8 mouse cellular contexts compared by ENCODE assay signal in the genomic region with DNA sequence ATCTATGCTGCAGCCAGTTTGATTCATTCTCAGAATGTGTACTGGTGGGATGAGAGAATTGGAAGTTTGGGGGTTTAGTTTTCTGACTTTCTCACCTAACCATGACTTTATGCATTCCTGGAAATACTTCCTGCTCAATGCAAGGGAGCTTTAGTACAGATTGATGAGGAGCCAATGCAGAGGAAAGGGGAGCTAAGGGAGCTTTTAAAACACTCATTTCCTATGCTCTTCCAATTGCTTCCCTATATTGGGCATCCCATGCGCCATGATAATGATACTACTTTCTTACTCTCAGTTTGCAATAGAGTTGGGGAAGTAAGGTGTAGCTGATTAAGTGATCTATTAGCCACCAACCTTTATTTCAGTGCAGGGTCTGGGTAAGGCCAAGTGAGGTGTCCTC. TPM values are rescaled to one million over a fixed set of nuclear protein-coding genes. Genes with fewer than 3 reads are reported as not detected.
DNase-seq lines count a peak whose midpoint lies in the region; ATAC-seq and TF ChIP-seq lines count a peak whose summit lies in the region.

No protein-coding gene starts in this region.

- WGBS in lung, adult 2 months: 52% methylated on average over 1 of the region's 1 CpGs
- WGBS in limb, embryonic 10.5 days: 69% methylated on average over 1 of the region's 1 CpGs
- WGBS in neural tube, embryonic 14.5 days: 61% methylated on average over 1 of the region's 1 CpGs

- peak overlapping the region; percentile 54 for H3K9ac ChIP-seq in neural tube, embryonic 14.5 days (replicated peaks; ENCODE audit: low read depth, low read length)

- H3K27ac ChIP-seq in embryonic fibroblast, embryonic 13.5 days (ENCODE audit: insufficient read depth, low read length): 0 out of 2 replicates have a peak overlapping the region, but pooled peaks have one; percentile 5
- peak overlapping the region; percentile 97 for H3K27ac ChIP-seq in limb, embryonic 10.5 days
- no peak overlapping the region; the same call in 1 of the 2 replicates for H3K27ac ChIP-seq in neural tube, embryonic 14.5 days (ENCODE audit: low read depth, low read length)

- no peaks in the 10 kb centered on the region for H3K27me3 ChIP-seq in limb, embryonic 10.5 days (ENCODE audit: low read depth, poor library complexity, severe bottlenecking)
- no peaks in the 10 kb centered on the region for H3K27me3 ChIP-seq in neural tube, embryonic 14.5 days (ENCODE audit: control insufficient read depth, insufficient read depth, low read length)

- H3K4me2 ChIP-seq in neural tube, embryonic 14.5 days (ENCODE audit: low read depth, low read length): peak overlapping the region; percentile 56

- no peaks in the 10 kb centered on the region for H3K4me1 ChIP-seq in lung, adult 2 months (ENCODE audit: control insufficient read depth, insufficient read depth, low read length)
- peaks cover 5% of the 10 kb centered on the region; the same call in 1 of the 2 replicates for H3K4me1 ChIP-seq in embryonic fibroblast, embryonic 13.5 days (ENCODE audit: control insufficient read depth, insufficient read depth, low read length)
- peaks cover 9% of the 10 kb centered on the region for H3K4me1 ChIP-seq in limb, embryonic 10.5 days
- peaks cover 7% of the 10 kb centered on the region; the same call in 1 of the 2 replicates for H3K4me1 ChIP-seq in neural tube, embryonic 14.5 days (ENCODE audit: control insufficient read depth, insufficient read depth, low read length)

- no peak for TF ChIP-seq CTCF in lung, adult 2 months (IDR thresholded peaks at IDR 0.05; ENCODE audit: insufficient read depth, low read length)
- TF ChIP-seq CTCF in embryonic fibroblast, embryonic 13.5 days (IDR thresholded peaks at IDR 0.05; ENCODE audit: borderline replicate concordance, insufficient read depth, low read length): no peak

- no peaks in the 10 kb centered on the region for H3K9me3 ChIP-seq in limb, embryonic 10.5 days (replicated peaks)
- no peaks in the 10 kb centered on the region for H3K9me3 ChIP-seq in neural tube, embryonic 14.5 days (ENCODE audit: control insufficient read depth, low read length)

- ATAC-seq in neural tube, embryonic 14.5 days (ENCODE audit: low read depth): peak; percentile 40

- 0 out of 2 replicates have a peak, but pooled peaks cover 3% of the 10 kb centered on the region for H3K36me3 ChIP-seq in limb, embryonic 10.5 days
- H3K36me3 ChIP-seq in neural tube, embryonic 14.5 days (ENCODE audit: control insufficient read depth, insufficient read depth, low read length): no peaks in the 10 kb centered on the region

- no peak for TF ChIP-seq POLR2A in lung, adult 2 months (IDR thresholded peaks at IDR 0.05; ENCODE audit: borderline replicate concordance, extremely low read depth, low read depth, low read length)
- TF ChIP-seq POLR2A in embryonic fibroblast, embryonic 13.5 days (IDR thresholded peaks at IDR 0.05; ENCODE audit: low read depth, low read length): no peak

- H3K4me3 ChIP-seq in lung, adult 2 months (replicated peaks; ENCODE audit: extremely low read depth, low read depth, low read length): peak overlapping the region; percentile 67
- peak overlapping the region; percentile 32 for H3K4me3 ChIP-seq in embryonic fibroblast, embryonic 13.5 days (ENCODE audit: insufficient read depth, low read length)
- peak overlapping the region; percentile 71 for H3K4me3 ChIP-seq in limb, embryonic 10.5 days
- peak overlapping the region; percentile 46 for H3K4me3 ChIP-seq in neural tube, embryonic 14.5 days (ENCODE audit: low read depth, low read length)

- no peak for DNase-seq in lung, adult 2 months
- no peak for DNase-seq in lung, postnatal 14 days
- no peak for DNase-seq in limb, embryonic 10.5 days (ENCODE audit: low spot score)
- DNase-seq in layer of hippocampus, adult 18-20 months (ENCODE audit: low spot score in 2 of 2): no peak
- no peak for DNase-seq in embryo, embryonic 11 days
- DNase-seq in layer of hippocampus, adult 9-11 months: no peak

RNA-seq across cellular contexts. Expression of a gene that starts 1.0 kb away (rescaled TPM):
- polyA plus RNA-seq in lung, adult 2 months (2012; rRNA removed): 14.8 and 20.7 TPM in 2 replicates
- 15.1 and 20.7 TPM in 2 replicates for polyA plus RNA-seq in embryonic fibroblast, embryonic 13.5 days (2011; ENCODE audit: insufficient read length, low read depth, missing spikeins)
- 3.1 and 5.6 TPM in 2 replicates for polyA plus RNA-seq in limb, embryonic 10.5 days (2016; fragmentation: Nextera tagmentation; extraction: Ambion mirVana)
- 2.3 and 3.1 TPM in 2 replicates for polyA plus RNA-seq in neural tube, embryonic 14.5 days (2014; fragmentation: Nextera tagmentation; extraction: Ambion mirVana)
- total RNA-seq in layer of hippocampus, adult 18-20 months (2021): under 1 TPM in 1 of 2 experiments, not detected in 1; 0.25 TPM
